Mouse (Mus musculus) adrenal gland, postnatal 14 days (tissue): ENCODE results near the gene Gm7982. TPM values are rescaled to one million over a fixed set of nuclear protein-coding genes. Genes with fewer than 3 reads are reported as not detected.
"Not testable (repeated sequence)": the region's sequence is repeated elsewhere in the genome, so short reads cannot be mapped to it uniquely, and the experiment has no call there.

Source experiments
- DNase-seq: peaks from one replicate; pipeline ENCODE4 v3.0.0; 2021; ENCODE audit warnings: mixed read lengths
- long read RNA-seq, 2 experiments: library from polyadenylated mRNA; stranded (forward); transcript quantifications; one replicate each; pipeline ENCODE4 v2.0.0; 2021
- total RNA-seq: library from RNA; stranded (reverse); gene quantifications from 2 replicates; pipeline ENCODE4 v1.2.3, GENCODE M21; 2021

Gene Gm7982
- total RNA-seq: not detected in 2 replicates
- long read RNA-seq, experiment 1: 0 reads
- long read RNA-seq, experiment 2: 0 reads

GRCm38 (mm10) chr5:95741714-95742113, at the start of gene Gm7982:
Gm7982 (plus strand) TSS chr5:95742014.
- DNase-seq: not testable (repeated sequence)

GRCm38 (mm10) chr5:95736073-95736472, 5.7 kb upstream of the Gm7982 start, which contains the start of gene Gm7978:
Gm7978 (minus strand) TSS chr5:95736173.
- DNase-seq: not testable (repeated sequence)

GRCm38 (mm10) chr5:95775690-95776089, 33.9 kb downstream of the Gm7982 start, which contains the start of gene E330014E10Rik:
E330014E10Rik (plus strand) TSS chr5:95775990.
- not testable (repeated sequence) for DNase-seq

Other genes starting within 250 kb of the Gm7982 start
- gene Gm3286, start 231.3 kb upstream of the Gm7982 start, total RNA-seq: not detected in 2 replicates
- not detected in 2 replicates for gene Gm7971, start 147.1 kb upstream of the Gm7982 start, total RNA-seq
- gene Gm7978, start 5.8 kb upstream of the Gm7982 start, total RNA-seq: not detected in 2 replicates
- not detected in 2 replicates for gene E330014E10Rik, start 34.0 kb downstream of the Gm7982 start, total RNA-seq
- gene Cxcl13, start 214.9 kb downstream of the Gm7982 start, total RNA-seq: 1.4 and 15.9 TPM in 2 replicates